Mouse (Mus musculus): ENCODE measurements around the gene Alg5.

Gene Alg5

DNA sequence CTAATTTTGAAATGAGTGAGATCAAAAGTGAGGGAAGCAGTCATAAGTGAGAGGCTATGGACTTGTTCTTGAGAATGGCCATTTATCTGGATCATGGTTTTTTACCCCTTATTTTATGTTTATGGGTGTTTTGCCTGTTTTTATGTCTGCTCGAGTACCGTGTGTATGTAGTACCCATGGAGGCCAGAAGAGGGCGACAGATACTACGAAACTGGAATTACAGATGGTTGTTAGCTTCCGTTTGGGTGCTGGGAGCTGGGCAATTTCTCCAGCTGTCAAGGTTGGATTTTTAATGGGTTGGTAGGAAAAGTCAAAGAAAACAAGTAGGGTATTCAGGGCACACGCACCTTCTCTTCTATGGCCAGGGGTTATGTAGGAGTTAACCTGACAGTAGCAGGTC, 58.4 kb downstream of the Alg5 start:
- no peak for DNase-seq (ENCODE audit: low read depth)

DNA sequence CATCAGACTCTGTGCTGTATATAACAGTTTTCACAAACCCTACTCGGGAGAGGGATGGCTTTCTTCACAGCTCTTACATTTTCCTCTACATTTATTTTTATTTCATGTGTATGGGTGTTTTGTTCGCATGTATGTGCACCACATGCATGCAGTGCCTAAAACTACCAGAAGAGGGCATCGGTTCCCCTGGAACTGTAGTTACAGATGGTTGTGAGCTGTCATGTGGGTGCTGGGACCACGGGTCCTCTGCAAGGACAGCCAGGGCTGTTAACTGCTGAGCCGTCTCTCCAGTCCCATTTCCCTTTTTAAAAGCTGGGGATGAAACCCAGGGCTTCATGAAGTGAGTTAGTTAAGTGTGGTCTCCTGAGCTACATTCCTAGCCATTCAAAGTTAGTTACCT, 60.0 kb downstream of the Alg5 start:
- DNase-seq (ENCODE audit: low read depth), result no peak

DNA sequence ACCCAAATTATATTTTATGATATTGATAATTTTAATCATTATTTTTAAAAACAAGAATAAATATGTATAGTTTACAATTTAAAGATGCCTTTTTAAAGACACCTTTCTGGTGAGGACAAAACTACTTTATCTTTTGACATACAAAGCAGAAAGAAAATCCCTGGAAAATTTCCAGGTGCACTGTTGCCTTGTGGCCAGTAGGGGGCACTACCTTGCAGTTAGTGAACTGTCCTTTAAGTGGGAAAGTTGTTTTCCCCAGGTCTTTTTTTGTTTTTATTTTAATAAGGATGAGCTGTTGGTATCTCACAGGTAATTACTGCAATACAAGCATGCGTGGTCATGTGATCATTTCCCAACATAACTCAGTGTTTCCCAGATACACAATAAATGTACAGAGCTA, 60.5 kb downstream of the Alg5 start:
- no peak for DNase-seq (ENCODE audit: low read depth)

DNA sequence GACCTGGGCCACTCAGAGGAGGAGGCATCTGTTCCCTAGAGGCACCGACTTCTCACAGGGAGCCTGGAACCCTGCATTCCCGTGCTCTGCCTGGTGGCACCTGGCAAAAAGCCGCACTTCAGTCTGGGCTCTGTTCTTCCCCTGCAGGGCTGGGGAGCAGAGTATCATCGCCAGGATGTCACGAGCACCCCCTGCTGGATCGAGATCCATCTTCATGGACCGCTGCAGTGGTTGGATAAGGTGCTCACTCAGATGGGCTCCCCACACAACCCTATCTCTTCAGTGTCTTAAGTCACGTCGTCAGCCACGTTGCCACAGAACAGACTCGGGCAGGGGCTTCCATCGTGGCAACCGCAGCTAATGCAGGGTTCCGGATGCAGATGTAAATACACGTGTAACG, 61.9 kb downstream of the Alg5 start:
- DNase-seq (ENCODE audit: low read depth), result no peak
